Comparison of ENCODE assay signal across 16 mouse cellular contexts in the genomic region with DNA sequence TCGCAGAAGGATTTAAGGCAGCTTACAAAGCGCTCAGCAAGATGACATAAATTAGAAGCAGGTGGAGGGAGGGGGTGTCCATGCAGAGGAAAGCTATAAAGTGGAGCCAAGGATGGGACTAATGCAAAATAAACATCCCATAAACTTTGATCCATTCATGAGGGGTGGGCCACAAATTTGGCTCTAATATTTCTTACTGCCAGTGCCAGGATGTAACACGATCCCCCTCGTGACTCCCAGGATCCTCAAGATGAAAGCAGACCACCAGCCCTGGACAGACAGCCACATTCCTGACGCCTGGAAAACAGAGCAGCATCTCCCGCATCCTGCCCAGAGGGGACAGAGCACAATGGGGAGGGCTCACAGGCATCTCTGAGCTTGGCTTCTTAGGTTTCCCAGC.
DNase-seq lines count a peak whose midpoint lies in the region; ATAC-seq lines count a peak whose summit lies in the region.
"Had no signal": no experiment of that assay in that cellular context is flagged by ENCODE, and none has a peak within 500 bp of the region (broad histone marks: within the 10 kb centered on the region; RNA-seq: fewer than 3 reads in every experiment).

No protein-coding gene starts in this region.

- H3K36me3 ChIP-seq in heart, embryonic 10.5 days: no peaks in the 10 kb centered on the region
- no peaks in the 10 kb centered on the region for H3K36me3 ChIP-seq in lung, embryonic 15.5 days
- no peaks in the 10 kb centered on the region for H3K36me3 ChIP-seq in embryonic facial prominence, embryonic 13.5 days
- H3K36me3 ChIP-seq in midbrain, embryonic 11.5 days (ENCODE audit: control insufficient read depth, insufficient read depth, low read length): no peaks in the 10 kb centered on the region
- H3K36me3 ChIP-seq: heart, embryonic 15.5 days; hindbrain, embryonic 15.5 days; liver, embryonic 13.5 days; midbrain, embryonic 12.5 days had no signal

- peak; percentile 11; the same call in 1 of the 2 replicates for ATAC-seq in lung, embryonic 15.5 days (ENCODE audit: borderline replicate concordance, extremely low read depth, low FRiP score, low TSS enrichment)
- ATAC-seq in embryonic facial prominence, embryonic 13.5 days (ENCODE audit: insufficient number of reproducible peaks, insufficient read depth, low FRiP score, low TSS enrichment, low read depth): peak; percentile 49; the same call in 1 of the 2 replicates
- ATAC-seq in midbrain, embryonic 11.5 days (ENCODE audit: low FRiP score): no peak
- ATAC-seq: Patski had no signal

- H3K4me1 ChIP-seq in heart, embryonic 10.5 days: peaks cover 15% of the 10 kb centered on the region
- H3K4me1 ChIP-seq in lung, embryonic 15.5 days: peaks cover 9% of the 10 kb centered on the region
- H3K4me1 ChIP-seq in embryonic facial prominence, embryonic 13.5 days: peaks cover 26% of the 10 kb centered on the region
- no peaks in the 10 kb centered on the region for H3K4me1 ChIP-seq in midbrain, embryonic 11.5 days (ENCODE audit: control insufficient read depth, insufficient read depth, low read length)
- H3K4me1 ChIP-seq: liver, embryonic 13.5 days had no signal

- H3K27ac ChIP-seq in heart, embryonic 10.5 days: no peak overlapping the region
- no peak overlapping the region for H3K27ac ChIP-seq in lung, embryonic 15.5 days
- peak overlapping the region; percentile 76 for H3K27ac ChIP-seq in embryonic facial prominence, embryonic 13.5 days
- H3K27ac ChIP-seq in midbrain, embryonic 11.5 days (ENCODE audit: low read depth, low read length): no peak overlapping the region
- H3K27ac ChIP-seq: heart, embryonic 15.5 days; hindbrain, embryonic 15.5 days; liver, embryonic 13.5 days; midbrain, embryonic 12.5 days had no signal

- DNase-seq in heart, embryonic 10.5 days (ENCODE audit: low spot score): peak; percentile 58
- DNase-seq in heart, postnatal 4 days: no peak
- no peak for DNase-seq in lung, postnatal 14 days
- peak; percentile 67 for DNase-seq in mesoderm, embryonic 11.5 days (ENCODE audit: low read depth, low spot score)
- no peak for DNase-seq in midbrain, embryonic 11.5 days (ENCODE audit: low spot score, missing footprints)
- DNase-seq in retina, embryonic 14.5 days (ENCODE audit: low spot score): no peak
- DNase-seq: liver, embryonic 13.5 days; thymus, postnatal 4 days had no signal

- no peaks in the 10 kb centered on the region for H3K9me3 ChIP-seq in heart, embryonic 10.5 days
- H3K9me3 ChIP-seq in lung, embryonic 15.5 days: no peaks in the 10 kb centered on the region
- no peaks in the 10 kb centered on the region for H3K9me3 ChIP-seq in embryonic facial prominence, embryonic 13.5 days
- H3K9me3 ChIP-seq in midbrain, embryonic 11.5 days (ENCODE audit: control insufficient read depth, low read length): no peaks in the 10 kb centered on the region
- H3K9me3 ChIP-seq: heart, embryonic 15.5 days; hindbrain, embryonic 15.5 days; liver, embryonic 13.5 days; midbrain, embryonic 12.5 days had no signal

- WGBS in heart, embryonic 10.5 days: 37% methylated on average over 6 of the region's 6 CpGs
- WGBS in lung, embryonic 15.5 days: 22% methylated on average over 6 of the region's 6 CpGs
- 6% methylated on average over 6 of the region's 6 CpGs for WGBS in embryonic facial prominence, embryonic 13.5 days
- 51% methylated on average over 6 of the region's 6 CpGs for WGBS in midbrain, embryonic 11.5 days

- no peak overlapping the region for H3K4me3 ChIP-seq in heart, embryonic 10.5 days
- H3K4me3 ChIP-seq in lung, embryonic 15.5 days: no peak overlapping the region
- no peak overlapping the region for H3K4me3 ChIP-seq in embryonic facial prominence, embryonic 13.5 days
- no peak overlapping the region for H3K4me3 ChIP-seq in midbrain, embryonic 11.5 days (ENCODE audit: low read depth, low read length)
- H3K4me3 ChIP-seq: erythroblast, embryonic 14.5 days; heart, embryonic 15.5 days; hindbrain, embryonic 15.5 days; liver, embryonic 13.5 days; midbrain, embryonic 12.5 days; myocyte had no signal

- peaks cover 29% of the 10 kb centered on the region for H3K27me3 ChIP-seq in heart, embryonic 10.5 days (ENCODE audit: insufficient read depth, poor library complexity, severe bottlenecking)
- no peaks in the 10 kb centered on the region for H3K27me3 ChIP-seq in lung, embryonic 15.5 days
- H3K27me3 ChIP-seq in embryonic facial prominence, embryonic 13.5 days: no peaks in the 10 kb centered on the region
- H3K27me3 ChIP-seq in midbrain, embryonic 11.5 days (ENCODE audit: control insufficient read depth, insufficient read depth, low read length): no peaks in the 10 kb centered on the region
- H3K27me3 ChIP-seq: hindbrain, embryonic 15.5 days; liver, embryonic 13.5 days; midbrain, embryonic 12.5 days had no signal

- no peak overlapping the region for H3K9ac ChIP-seq in lung, embryonic 15.5 days
- H3K9ac ChIP-seq in embryonic facial prominence, embryonic 13.5 days: no peak overlapping the region
- H3K9ac ChIP-seq in midbrain, embryonic 11.5 days (ENCODE audit: low read length): no peak overlapping the region
- H3K9ac ChIP-seq: heart, embryonic 15.5 days; hindbrain, embryonic 15.5 days; liver, embryonic 13.5 days; midbrain, embryonic 12.5 days had no signal

- H3K4me2 ChIP-seq in lung, embryonic 15.5 days: no peak overlapping the region
- H3K4me2 ChIP-seq in embryonic facial prominence, embryonic 13.5 days: no peak overlapping the region; the same call in 1 of the 2 replicates
- H3K4me2 ChIP-seq in midbrain, embryonic 11.5 days: no peak overlapping the region
- H3K4me2 ChIP-seq: liver, embryonic 13.5 days; midbrain, embryonic 12.5 days had no signal

Comparison
In these comparisons a context has a peak if more than half of its experiments do, and no peak if none do; other contexts are left out.
1. DNase-seq: peak in heart, embryonic 10.5 days (single experiment) and mesoderm, embryonic 11.5 days (single experiment); none in heart, postnatal 4 days (single experiment), lung, postnatal 14 days (single experiment), midbrain, embryonic 11.5 days (single experiment) and retina, embryonic 14.5 days (single experiment).